Mouse (Mus musculus) bone marrow macrophage, adult 2 months (primary cell): ENCODE results near the gene Entpd7.

ENCODE experiments used
- CTCF ChIP-seq: IDR thresholded peaks from 2 replicates; pipeline ENCODE4 v1.5.1; 2012; ENCODE audit warnings: low read depth, mild to moderate bottlenecking, low read length, moderate library complexity
- POLR2A ChIP-seq: IDR thresholded peaks from 2 replicates; pipeline ENCODE4 v1.6.1; 2012; ENCODE audit warnings: mild to moderate bottlenecking, low read depth, low read length, borderline replicate concordance

DNA sequence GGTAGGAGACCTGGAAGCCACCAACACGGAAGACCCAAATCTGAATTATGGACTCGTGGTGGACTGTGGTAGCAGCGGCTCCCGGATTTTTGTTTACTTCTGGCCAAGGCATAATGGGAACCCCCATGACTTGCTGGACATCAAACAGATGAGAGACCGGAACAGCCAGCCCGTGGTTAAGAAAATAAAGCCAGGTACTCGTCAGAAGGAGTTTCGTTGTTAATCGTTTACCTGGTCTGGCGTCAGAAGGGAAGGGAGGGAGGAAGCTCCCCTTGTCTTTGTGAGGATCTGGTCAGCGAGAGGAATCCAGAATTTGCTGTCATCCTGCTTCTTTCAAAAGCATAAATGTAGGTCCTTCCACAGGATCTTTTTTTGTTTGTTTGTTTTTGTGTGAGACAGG lies 14.7 kb downstream of the Entpd7 start:
- TF ChIP-seq CTCF, result no peak
- no peak for TF ChIP-seq POLR2A
